Mouse (Mus musculus) E14TG2a.4 (cell line): ENCODE results near the gene Gga1.

ENCODE experiments used
- CTCF ChIP-seq: conservative IDR thresholded peaks from 2 replicates; pipeline ENCODE4 v1.5.1; 2014; ENCODE audit warnings: low read length
- NANOG ChIP-seq: IDR thresholded peaks from 2 replicates; pipeline ENCODE4 v1.6.1; 2014; ENCODE audit warnings: borderline replicate concordance, low read length, mixed read lengths
- POU5F1 ChIP-seq: IDR thresholded peaks from 2 replicates; pipeline ENCODE4 v1.6.1; 2014; ENCODE audit warnings: low read length, borderline replicate concordance

DNA sequence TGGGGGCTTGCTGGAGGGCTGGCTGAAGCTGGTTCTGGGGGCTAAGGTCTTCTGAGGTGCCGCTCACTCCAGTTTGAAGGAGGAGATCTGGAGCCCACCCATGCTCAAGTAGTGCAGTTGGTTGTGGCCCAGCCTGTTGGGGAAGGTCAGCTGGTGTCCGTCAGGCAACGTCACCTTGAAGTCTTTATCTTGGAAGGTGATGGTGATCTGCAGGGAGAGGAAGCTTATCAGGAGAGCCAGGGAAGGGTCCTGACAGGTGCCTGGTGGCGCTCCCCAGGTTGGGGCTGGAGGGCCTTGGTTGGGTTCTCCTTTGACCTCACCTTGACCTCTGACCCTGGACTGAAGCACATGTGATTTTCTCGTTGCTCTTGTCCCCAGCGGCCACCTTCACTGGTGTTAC, 26.0 kb upstream of the Gga1 start:
- TF ChIP-seq CTCF: no peak
- no peak for TF ChIP-seq POU5F1
- no peak for TF ChIP-seq NANOG
